Mouse (Mus musculus) kidney, adult 2 months (tissue): ENCODE results near the gene Nemp1.
A peak's percentile ranks its signal among the peaks of the same experiment; 100 is the strongest.

Experiments used
- CTCF ChIP-seq: fragments of 200-500 bp; conservative IDR thresholded peaks from 2 replicates; pipeline ENCODE4 v1.5.1; 2011; ENCODE audit warnings: low read depth, mild to moderate bottlenecking, control low read depth, low read length, moderate library complexity, mixed read lengths; ENCODE audit not compliant: insufficient read depth, insufficient read length
- POLR2A ChIP-seq: fragments of 200-500 bp; IDR thresholded peaks from one replicate; pipeline ENCODE4 v1.6.1; 2011; ENCODE audit warnings: low read depth, low read length, control low read depth

DNA sequence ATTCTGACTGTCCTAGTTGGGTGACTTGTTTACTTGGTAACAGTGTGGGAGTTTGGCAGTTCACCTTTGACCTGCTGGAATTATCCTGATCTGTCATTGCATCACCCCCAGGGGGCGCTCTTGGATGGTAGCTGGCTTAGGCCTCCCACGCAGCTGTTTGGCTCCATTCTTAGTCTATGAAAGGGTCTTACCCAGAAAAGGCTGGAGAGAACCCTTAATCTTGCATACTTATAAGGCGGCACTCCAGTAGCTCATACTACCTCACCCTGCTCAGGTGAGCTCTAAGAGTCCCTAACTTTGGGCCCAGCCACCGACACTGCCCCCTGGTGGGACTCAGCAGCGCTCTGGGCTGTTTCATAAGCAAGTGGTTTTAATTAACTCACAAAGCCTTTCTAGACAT, 78.0 kb downstream of the Nemp1 start:
- TF ChIP-seq CTCF (peak; percentile 67), POLR2A (no peak)
